Comparison of ENCODE assay signal across 11 mouse cellular contexts in the genomic region with DNA sequence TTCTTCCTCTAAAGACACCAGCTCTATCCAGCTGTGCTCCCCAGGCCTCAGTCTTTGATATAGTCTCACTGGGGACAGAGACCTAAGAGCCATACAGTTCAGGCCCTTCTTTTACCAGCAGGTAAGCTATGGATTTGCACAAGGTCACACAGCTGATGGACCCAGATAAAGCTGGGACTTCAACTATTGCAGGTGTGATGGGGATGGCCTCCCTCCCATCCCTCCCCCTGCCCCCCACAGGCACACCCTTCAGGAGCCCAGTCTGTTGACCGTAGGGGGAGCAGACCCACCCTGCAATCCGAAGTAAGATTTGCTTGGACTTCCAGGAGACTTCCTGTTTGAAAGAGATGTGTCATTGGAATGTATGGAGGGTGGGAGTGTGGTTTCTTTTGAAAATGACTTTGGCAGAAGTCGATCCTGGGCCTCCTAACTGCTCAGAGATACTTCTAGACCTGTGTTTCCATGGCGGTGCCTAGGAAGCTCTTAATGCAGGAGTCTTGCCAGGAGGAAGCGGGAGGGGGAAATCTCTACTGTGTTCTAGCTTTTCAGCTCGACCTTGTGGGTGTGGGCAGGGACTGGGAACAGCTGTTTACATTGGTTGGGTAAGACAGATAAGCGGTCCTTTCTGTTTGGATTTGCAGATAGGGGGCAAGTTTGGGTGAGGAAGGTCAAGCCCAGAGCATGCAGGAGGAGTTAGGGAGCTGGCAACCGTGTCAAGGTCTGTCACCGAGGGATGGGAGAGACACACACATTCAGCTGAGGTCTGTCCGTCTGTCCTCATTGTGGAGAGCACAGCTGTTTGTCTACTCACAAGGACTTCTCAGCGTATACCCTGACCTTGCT. TPM values are rescaled to one million over a fixed set of nuclear protein-coding genes. Genes with fewer than 3 reads are reported as not detected.
DNase-seq lines count a peak whose midpoint lies in the region; ATAC-seq and TF ChIP-seq lines count a peak whose summit lies in the region.
"Had no signal": no experiment of that assay in that cellular context is flagged by ENCODE, and none has a peak within 500 bp of the region (broad histone marks: within the 10 kb centered on the region; RNA-seq: fewer than 3 reads in every experiment).

No protein-coding gene starts in this region.

- WGBS in liver, adult 2 months = 12% methylated on average over 11 of the region's 11 CpGs

- no peaks in the 10 kb centered on the region for H3K79me2 ChIP-seq in liver, adult 2 months (ENCODE audit: control insufficient read depth, insufficient read depth, low read length)

- H3K36me3 ChIP-seq in liver, adult 2 months (ENCODE audit: control insufficient read depth, insufficient read depth, low read length) = no peaks in the 10 kb centered on the region
- H3K36me3 ChIP-seq: embryonic facial prominence, embryonic 13.5 days had no signal

- peaks cover 18% of the 10 kb centered on the region for H3K4me1 ChIP-seq in liver, adult 2 months (ENCODE audit: control insufficient read depth, insufficient read depth, low read length)

- no peak overlapping the region for H3K27ac ChIP-seq in liver, adult 2 months (replicated peaks; ENCODE audit: insufficient read depth, low read depth, low read length)
- H3K27ac ChIP-seq: embryonic facial prominence, embryonic 13.5 days; heart, adult 2 months had no signal

- TF ChIP-seq POLR2A in liver, adult 2 months (IDR thresholded peaks at IDR 0.05; ENCODE audit: extremely low read depth, insufficient read depth, low read length) = no peak

- no peak overlapping the region for H3K4me3 ChIP-seq in liver, adult 2 months (ENCODE audit: insufficient read depth, low read depth, low read length)
- H3K4me3 ChIP-seq: embryonic facial prominence, embryonic 13.5 days; heart, adult 2 months had no signal

- peak; percentile 49 to 89 for DNase-seq in adrenal gland, adult (ENCODE audit: inconsistent age in 2 of 2, low spot score in 1 of 2)
- no peak for DNase-seq in adrenal gland, adult 18-20 months (ENCODE audit: low spot score in 2 of 2)
- peak; percentile 27 for DNase-seq in NIH3T3 (ENCODE audit: low read depth)
- peak; percentile 99 for DNase-seq in liver, adult 2 months (ENCODE audit: extremely low read depth, low read depth, low spot score)
- no peak for DNase-seq in natural killer cell, adult 2 months (ENCODE audit: low spot score in 2 of 2)
- no peak for DNase-seq in right cerebral cortex, adult 18-20 months
- no peak for DNase-seq in embryo, embryonic 11 days
- DNase-seq: midbrain, embryonic 14.5 days had no signal

- H3K27me3 ChIP-seq in liver, adult 2 months (ENCODE audit: control insufficient read depth, insufficient read depth, low read length) = no peaks in the 10 kb centered on the region
- H3K27me3 ChIP-seq: embryonic facial prominence, embryonic 13.5 days had no signal

- no peak overlapping the region for H3K9ac ChIP-seq in liver, adult 2 months (ENCODE audit: low read depth, low read length)
- H3K9ac ChIP-seq: embryonic facial prominence, embryonic 13.5 days had no signal

- ATAC-seq in megakaryocyte-erythroid progenitor cell, adult 5-6 weeks (replicated peaks; ENCODE audit: low FRiP score, low TSS enrichment, poor library complexity, severe bottlenecking) = peak; percentile 71

- no peak for TF ChIP-seq CTCF in liver, adult 2 months (IDR thresholded peaks at IDR 0.05; ENCODE audit: low read depth, low read length)

RNA-seq across cellular contexts. Expression of gene Proser2, which starts 58.2 kb away (rescaled TPM):
- total RNA-seq in adrenal gland, adult 18-20 months (2021) = 10 to 100 TPM; 14.0 to 21.6 TPM
- 8.9 and 10.1 TPM in 2 replicates for total RNA-seq in liver, adult 2 months (2014; rRNA removed)
- polyA plus RNA-seq in liver, adult 2 months (2012; rRNA removed) = 20.0 and 30.6 TPM in 2 replicates
- total RNA-seq in megakaryocyte-erythroid progenitor cell, adult 5-6 weeks (2014; fragmentation: Nextera tagmentation) = not detected in 2 replicates
- total RNA-seq in megakaryocyte-erythroid progenitor cell, adult 5-6 weeks (2017) = not detected in 2 replicates

Comparison
In these comparisons a context has a peak if more than half of its experiments do, and no peak if none do; other contexts are left out.
1. DNase-seq: peak in adrenal gland, adult (2 of 2), NIH3T3 (single experiment) and liver, adult 2 months (single experiment); none in adrenal gland, adult 18-20 months (0 of 2), natural killer cell, adult 2 months (0 of 2), right cerebral cortex, adult 18-20 months (single experiment) and embryo, embryonic 11 days (single experiment).